Mouse (Mus musculus) forebrain, postnatal 0 days (tissue): ENCODE data around the gene Cdr2. TPM values are rescaled to one million over a fixed set of nuclear protein-coding genes. Genes with fewer than 3 reads are reported as not detected.
"Not testable (repeated sequence)": the region's sequence is repeated elsewhere in the genome, so short reads cannot be mapped to it uniquely, and the experiment has no call there.

Source experiments
- ATAC-seq: fragments of 200-750 bp; cut with Nextera tagmentation; 2 replicates; pipeline ENCODE4 v1.8.0; 2017; ENCODE audit warnings: mild to moderate bottlenecking, moderate library complexity
- DNase-seq: peaks from one replicate; pipeline ENCODE4 v3.0.0-alpha.2; 2015
- H3K27ac ChIP-seq: fragments of 300-500 bp; sonication (generic); 2 replicates; pipeline ENCODE4 v1.5.1; 2014; ENCODE audit warnings: low read depth, mild to moderate bottlenecking, antibody characterized with exemption, low read length, moderate library complexity, mixed read lengths
- H3K27me3 ChIP-seq: fragments of 300-500 bp; sonication (generic); 2 replicates; pipeline ENCODE4 v1.6.1; 2014; ENCODE audit warnings: mild to moderate bottlenecking, low read length, mixed read lengths; ENCODE audit not compliant: insufficient read depth
- H3K36me3 ChIP-seq: fragments of 300-500 bp; sonication (generic); 2 replicates; pipeline ENCODE4 v1.6.1; 2014; ENCODE audit warnings: mild to moderate bottlenecking, moderate library complexity; ENCODE audit not compliant: insufficient read depth
- H3K4me1 ChIP-seq: fragments of 300-500 bp; sonication (generic); 2 replicates; pipeline ENCODE4 v1.6.1; 2014; ENCODE audit warnings: antibody characterized with exemption; ENCODE audit not compliant: insufficient read depth
- H3K4me2 ChIP-seq: fragments of 300-500 bp; sonication (generic); 2 replicates; pipeline ENCODE4 v1.6.1; 2014; ENCODE audit warnings: low read depth, mild to moderate bottlenecking, moderate library complexity
- H3K4me3 ChIP-seq: fragments of 300-500 bp; sonication (generic); 2 replicates; pipeline ENCODE4 v1.5.1; 2014; ENCODE audit warnings: low read depth, low read length, mixed read lengths
- H3K9ac ChIP-seq: fragments of 300-500 bp; sonication (generic); 2 replicates; pipeline ENCODE4 v1.6.1; 2014; ENCODE audit warnings: mild to moderate bottlenecking
- H3K9me3 ChIP-seq: fragments of 300-500 bp; sonication (generic); 2 replicates; pipeline ENCODE4 v1.6.1; 2016; ENCODE audit warnings: low read length
- CTCF ChIP-seq: sonication (generic); IDR thresholded peaks from 2 replicates; pipeline ENCODE4 v1.5.1; 2016; ENCODE audit warnings: antibody characterized with exemption, control low read depth, low read depth
- WGBS: fragments of 180-500 bp; shearing (Covaris S2); extraction: QIAGEN DNeasy Blood & Tissue Kit; methylation state at CpG from one replicate; pipeline ENCODE4 v1.1.7; 2014; 5-methylcytosine and 5-hydroxymethylcytosine counted together
- polyA plus RNA-seq: library from polyadenylated mRNA; unstranded; fragments of >200 nt; fragmentation: Nextera tagmentation; extraction: Ambion mirVana; gene quantifications from 2 replicates; pipeline ENCODE4 v1.2.1, GENCODE M21; 2015
- total RNA-seq: library from RNA; depleted of rRNA; stranded (reverse); fragments of >200 nt; gene quantifications from 2 replicates; pipeline ENCODE4 v1.2.3, GENCODE M21; 2014; rRNA removed

The Cdr2 gene
- total and polyA plus RNA-seq, 2 experiments from 2014 or later = 5.8 to 20.2 TPM

DNA sequence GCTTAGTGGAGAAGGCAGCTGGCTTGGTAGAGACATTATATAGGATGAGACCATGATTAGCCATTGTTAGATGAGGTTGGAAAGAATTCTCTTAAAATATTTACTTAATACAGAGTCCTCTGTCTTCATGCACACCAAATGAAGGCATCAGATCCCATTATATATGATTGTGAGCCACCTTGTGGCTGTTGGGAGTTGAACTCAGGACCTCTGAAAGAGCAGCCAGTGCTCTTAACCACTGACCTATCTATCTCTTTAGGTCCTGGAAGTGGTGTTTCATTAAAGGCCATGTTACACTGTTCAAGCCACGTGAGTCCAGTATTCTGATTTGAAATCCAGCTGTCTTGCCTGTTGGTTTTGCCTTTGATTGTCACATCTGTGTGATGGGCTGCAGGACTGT is 68.8 kb downstream of the Cdr2 start:
- WGBS = 39% methylated on average over 1 of the region's 1 CpGs
- no peaks in the 10 kb centered on the region for H3K27me3 ChIP-seq
- TF ChIP-seq CTCF = peak; percentile 21; the same call in 1 of the 2 replicates
- no peak overlapping the region for H3K4me3 ChIP-seq
- no peak overlapping the region for H3K4me2 ChIP-seq
- no peaks in the 10 kb centered on the region for H3K36me3 ChIP-seq
- no peak overlapping the region for H3K27ac ChIP-seq
- H3K9me3 ChIP-seq = no peaks in the 10 kb centered on the region
- no peaks in the 10 kb centered on the region for H3K4me1 ChIP-seq
- ATAC-seq = no peak
- DNase-seq = no peak
- no peak overlapping the region for H3K9ac ChIP-seq

GRCm38 (mm10) chr7:120911268-120911667 is 70.8 kb downstream of the Cdr2 start:
- H3K36me3 ChIP-seq, ATAC-seq, H3K9me3 ChIP-seq, H3K4me1 ChIP-seq, H3K27ac ChIP-seq, H3K27me3 ChIP-seq, H3K4me2 ChIP-seq, H3K9ac ChIP-seq, DNase-seq, H3K4me3 ChIP-seq: not testable (repeated sequence)
- WGBS = 98% methylated on average over 6 of the region's 6 CpGs

GRCm38 (mm10) chr7:120910172-120910571 is 71.9 kb downstream of the Cdr2 start:
- not testable (repeated sequence) for H3K4me2 ChIP-seq, H3K27ac ChIP-seq, H3K4me3 ChIP-seq, H3K9me3 ChIP-seq, ATAC-seq, H3K36me3 ChIP-seq, H3K9ac ChIP-seq, H3K4me1 ChIP-seq, DNase-seq, H3K27me3 ChIP-seq
- 77% methylated on average over 3 of the region's 3 CpGs for WGBS
- TF ChIP-seq CTCF = 0 out of 2 replicates have a peak, but pooled peaks have one; percentile 11

Other genes with a start within 250 kb of the Cdr2 start
- 2.1 and 5.0 TPM in 2 replicates for gene Vwa3a, start 243.0 kb downstream of the Cdr2 start, total RNA-seq
- gene Vwa3a, start 243.0 kb downstream of the Cdr2 start, polyA plus RNA-seq = 1.1 and 2.5 TPM in 2 replicates
- not detected in 2 replicates for gene Gm5737, start 169.9 kb downstream of the Cdr2 start, total RNA-seq
- 0.16 TPM in 1 of 2 replicates, not detected in the other for gene Gm5737, start 169.9 kb downstream of the Cdr2 start, polyA plus RNA-seq
- gene Eef2k, start 139.5 kb downstream of the Cdr2 start, total RNA-seq = 53.8 and 56.4 TPM in 2 replicates
- gene Eef2k, start 139.5 kb downstream of the Cdr2 start, polyA plus RNA-seq = 31.6 and 35.4 TPM in 2 replicates
- 28.3 and 31.2 TPM in 2 replicates for gene Polr3e, start 64.6 kb downstream of the Cdr2 start, total RNA-seq
- 18.1 and 20.9 TPM in 2 replicates for gene Polr3e, start 64.6 kb downstream of the Cdr2 start, polyA plus RNA-seq
- gene Mfsd13b, start 197 bp upstream of the Cdr2 start, total RNA-seq = 0.48 TPM in 1 of 2 replicates, not detected in the other
- gene Mfsd13b, start 197 bp upstream of the Cdr2 start, polyA plus RNA-seq = 0.21 and 0.53 TPM in 2 replicates
- 118 and 147 TPM in 2 replicates for gene Mettl9, start 52.1 kb upstream of the Cdr2 start, total RNA-seq
- gene Mettl9, start 52.1 kb upstream of the Cdr2 start, polyA plus RNA-seq = 154 and 159 TPM in 2 replicates
- 0.77 and 1.00 TPM in 2 replicates for gene Igsf6, start 92.3 kb upstream of the Cdr2 start, total RNA-seq
- 0.43 and 0.74 TPM in 2 replicates for gene Igsf6, start 92.3 kb upstream of the Cdr2 start, polyA plus RNA-seq
- 0.31 and 0.48 TPM in 2 replicates for gene Otoa, start 99.3 kb upstream of the Cdr2 start, total RNA-seq
- 0.16 and 0.33 TPM in 2 replicates for gene Otoa, start 99.3 kb upstream of the Cdr2 start, polyA plus RNA-seq